Mouse (Mus musculus) retina, adult 2 months (tissue): ENCODE measurements around the gene Otx2.

Experiments
- DNase-seq: peaks from one replicate; pipeline ENCODE4 v3.0.0-alpha.2; 2012; ENCODE audit warnings: low read depth, low spot score

The Otx2 gene

DNA sequence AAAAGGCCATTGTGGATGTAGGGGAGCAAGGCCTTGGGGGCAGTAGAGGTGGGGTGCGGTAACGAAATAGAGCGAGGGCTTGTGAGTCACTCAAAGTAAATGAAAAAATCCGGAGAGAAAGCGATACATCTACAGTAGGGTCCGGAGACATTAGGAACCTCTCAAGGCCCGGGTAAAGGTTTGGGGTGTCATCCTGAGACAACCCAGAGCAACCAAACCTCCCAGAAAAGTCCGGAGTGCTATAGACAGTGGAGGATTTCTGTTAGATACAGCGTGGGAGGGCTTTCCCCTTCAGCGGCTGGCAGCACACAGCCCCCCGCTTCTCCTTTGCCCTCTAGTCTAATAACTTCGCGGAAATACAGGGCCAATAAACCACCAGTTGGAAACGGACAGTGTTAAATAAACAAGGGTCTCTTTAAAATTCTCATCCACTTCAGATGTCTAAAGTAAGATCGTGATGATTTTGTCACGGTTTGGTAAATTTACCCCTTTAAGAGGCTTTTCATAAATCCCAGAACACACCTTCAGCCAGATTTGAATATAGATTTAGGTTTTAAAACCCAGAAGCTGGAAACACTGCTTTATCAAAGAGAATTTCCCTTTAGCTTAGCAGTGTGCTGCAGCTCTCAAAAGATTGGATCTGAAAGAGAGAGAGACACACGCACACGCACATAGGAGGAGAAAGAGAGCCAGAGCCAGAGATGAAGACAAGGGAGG lies 3.9 kb downstream of the Otx2 start:
- no peak for DNase-seq

DNA sequence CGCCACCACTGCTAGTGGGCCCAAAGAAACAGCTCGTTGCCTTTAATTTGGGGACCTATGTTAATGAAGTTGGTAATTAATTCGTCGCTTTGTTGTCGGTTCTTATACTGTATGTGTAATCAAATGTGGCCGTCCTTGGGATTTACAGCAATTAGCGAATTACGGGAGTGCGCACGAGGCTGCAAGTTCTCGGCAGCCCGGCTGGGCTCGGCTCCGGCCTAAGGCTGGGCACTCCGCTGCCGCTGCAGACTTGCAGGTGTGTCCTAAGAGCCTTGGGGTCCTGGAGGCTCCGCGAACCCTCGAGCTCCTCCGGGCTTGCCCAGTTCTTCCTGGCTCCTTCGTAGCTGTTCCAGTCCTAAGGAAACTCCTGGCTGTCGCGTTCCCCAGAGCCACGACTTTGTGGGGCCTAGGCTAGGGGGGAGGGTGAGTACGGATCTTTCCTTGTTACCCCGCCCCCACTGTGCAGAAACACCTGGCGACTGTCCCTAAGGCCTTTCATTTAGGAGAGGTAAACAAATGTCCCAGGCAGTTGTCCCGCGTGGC lies 4.8 kb downstream of the Otx2 start:
- no peak for DNase-seq

DNA sequence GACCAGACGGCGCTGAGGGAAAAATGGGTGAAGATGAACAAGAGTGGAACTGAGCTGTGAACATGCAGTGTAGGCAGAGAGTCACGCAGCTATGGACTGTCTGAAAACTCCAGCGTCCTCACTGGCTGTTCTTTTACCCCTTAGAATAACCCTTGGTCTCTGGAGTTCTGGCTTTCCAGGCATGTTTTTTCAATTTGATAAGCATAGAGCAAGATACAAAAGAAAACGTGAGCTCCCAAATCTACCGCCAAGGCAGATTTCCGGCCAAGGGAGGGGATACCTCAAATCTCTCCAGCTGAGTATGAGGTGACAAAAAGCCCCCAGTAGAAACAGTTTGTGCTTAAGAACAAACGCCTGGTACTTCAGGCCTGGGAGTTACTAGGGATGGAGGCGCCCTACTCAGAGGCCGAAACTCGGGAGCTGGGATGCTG lies 5.6 kb downstream of the Otx2 start:
- DNase-seq = no peak

DNA sequence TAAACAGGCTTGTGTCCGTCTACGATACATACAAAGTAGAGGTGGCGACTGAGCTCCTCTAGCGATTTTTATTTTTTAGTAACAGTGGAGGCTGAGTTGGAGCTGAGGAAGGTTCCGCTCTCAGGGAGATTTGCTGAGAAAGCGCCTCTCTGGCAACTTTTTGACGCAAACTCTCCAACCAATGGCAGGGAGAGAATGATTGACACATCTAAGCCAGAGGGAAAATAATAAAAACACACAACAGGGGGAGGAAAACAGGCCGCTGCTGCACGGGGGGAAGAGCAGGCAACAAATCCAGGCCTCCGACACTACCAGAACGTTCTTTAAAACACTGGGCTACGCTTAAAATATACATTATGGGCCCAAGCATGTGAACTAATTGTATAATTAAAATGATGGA lies 6.2 kb downstream of the Otx2 start:
- DNase-seq = no peak

DNA sequence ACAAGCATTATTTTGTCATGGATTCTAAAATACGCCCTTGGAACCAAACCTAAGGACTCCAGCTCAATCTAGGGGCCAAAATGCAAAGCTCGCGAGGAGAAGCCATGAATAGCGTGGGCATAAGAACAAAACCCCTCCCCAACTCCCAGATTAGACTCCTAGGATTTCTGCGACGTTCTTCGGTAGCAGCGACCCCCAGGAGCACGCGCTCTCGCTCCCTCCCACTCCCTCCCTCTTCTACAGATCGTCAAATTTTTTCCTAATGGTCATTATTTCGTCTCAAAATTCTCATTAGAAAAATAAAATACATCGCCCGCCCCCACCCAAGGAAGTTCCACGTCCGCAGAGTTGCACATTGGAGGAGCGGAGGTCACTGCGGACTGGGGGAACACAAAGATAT lies 6.8 kb downstream of the Otx2 start:
- no peak for DNase-seq

DNA sequence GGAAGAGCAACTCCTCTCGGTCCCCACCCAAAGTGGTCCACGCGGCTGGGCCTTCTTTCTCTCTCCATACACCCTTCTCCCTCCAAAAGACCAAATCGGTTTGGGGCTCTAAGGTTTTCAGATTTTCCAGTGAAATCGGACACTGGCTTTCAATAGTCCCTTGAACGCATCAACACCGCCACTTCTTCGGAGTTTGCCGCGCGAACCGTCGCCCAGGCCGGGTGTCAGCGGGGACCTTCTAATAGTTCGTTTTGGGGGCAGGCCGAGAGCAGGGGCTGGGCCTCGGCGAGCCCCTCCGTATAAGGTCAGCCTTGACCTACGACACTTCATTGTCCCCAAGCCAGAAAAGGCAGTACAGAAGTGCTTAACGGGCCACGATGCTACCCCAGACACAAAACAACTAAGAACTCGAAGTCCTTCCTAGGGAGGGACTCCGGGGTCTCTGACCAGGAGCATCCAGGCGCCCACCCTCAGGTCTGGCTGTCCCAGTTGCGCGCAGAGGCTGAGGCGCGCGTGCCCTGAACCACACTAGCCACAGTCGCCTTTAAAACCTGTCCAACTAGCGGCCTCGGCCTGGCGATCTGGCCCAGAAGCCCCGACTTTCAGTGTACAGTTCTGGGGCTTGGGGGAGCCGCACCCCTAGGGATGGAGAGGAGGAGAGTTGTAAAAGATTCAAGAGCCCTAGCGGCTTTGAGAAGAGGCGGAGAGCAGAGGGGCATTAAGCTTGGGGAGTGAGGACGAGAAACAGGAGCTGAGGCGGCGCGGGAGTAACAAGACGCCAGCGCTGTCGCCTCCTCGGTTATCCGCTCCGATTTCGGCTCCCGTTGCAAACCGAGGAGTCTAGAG lies 7.6 kb downstream of the Otx2 start:
- no peak for DNase-seq

DNA sequence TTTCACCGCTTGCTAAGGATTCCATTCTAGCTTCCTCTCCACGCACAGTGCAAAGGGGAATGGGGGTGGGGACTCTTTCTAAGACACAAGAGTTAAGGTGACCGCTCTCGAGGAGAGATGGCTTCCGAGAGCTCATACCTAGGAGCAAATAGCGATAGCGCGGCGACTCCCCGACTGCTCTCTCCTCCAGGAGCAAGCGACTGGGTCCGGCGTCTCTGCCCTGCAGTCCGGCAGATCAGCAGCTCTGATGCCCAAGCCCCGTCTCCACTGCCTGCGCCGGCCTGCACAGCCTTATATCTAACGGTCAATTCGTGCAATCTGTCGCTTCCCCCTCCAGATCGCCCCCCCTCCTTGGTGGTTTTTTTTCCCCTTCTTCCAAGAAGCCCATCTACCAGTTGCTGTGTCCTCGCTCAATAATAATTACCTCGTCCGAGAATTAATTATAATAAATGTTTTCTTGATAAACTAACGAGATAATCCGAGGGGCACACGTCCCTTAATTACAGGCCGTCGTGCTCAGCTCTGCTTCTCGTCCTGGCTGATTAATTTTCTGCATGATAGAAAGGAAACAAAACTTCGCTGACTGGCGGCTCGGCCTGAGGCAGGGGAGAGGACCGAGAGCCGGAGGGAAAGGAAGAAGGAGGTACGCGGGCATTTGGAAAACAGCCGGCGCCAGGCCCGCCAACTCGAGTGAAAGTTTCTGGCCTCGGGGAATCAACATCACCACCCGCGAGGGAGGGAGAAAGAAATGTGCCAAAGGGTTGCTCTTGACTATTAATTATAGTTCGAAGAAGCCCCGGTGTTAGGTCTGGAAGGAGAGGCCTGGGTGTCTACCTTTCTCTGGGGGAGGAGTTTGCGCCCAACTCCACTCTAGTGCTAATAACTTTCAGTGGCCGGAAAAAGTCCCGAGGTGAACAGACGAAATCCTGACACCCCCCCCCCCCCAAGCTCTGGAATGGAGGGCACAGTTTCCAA lies 8.5 kb downstream of the Otx2 start:
- DNase-seq = no peak

DNA sequence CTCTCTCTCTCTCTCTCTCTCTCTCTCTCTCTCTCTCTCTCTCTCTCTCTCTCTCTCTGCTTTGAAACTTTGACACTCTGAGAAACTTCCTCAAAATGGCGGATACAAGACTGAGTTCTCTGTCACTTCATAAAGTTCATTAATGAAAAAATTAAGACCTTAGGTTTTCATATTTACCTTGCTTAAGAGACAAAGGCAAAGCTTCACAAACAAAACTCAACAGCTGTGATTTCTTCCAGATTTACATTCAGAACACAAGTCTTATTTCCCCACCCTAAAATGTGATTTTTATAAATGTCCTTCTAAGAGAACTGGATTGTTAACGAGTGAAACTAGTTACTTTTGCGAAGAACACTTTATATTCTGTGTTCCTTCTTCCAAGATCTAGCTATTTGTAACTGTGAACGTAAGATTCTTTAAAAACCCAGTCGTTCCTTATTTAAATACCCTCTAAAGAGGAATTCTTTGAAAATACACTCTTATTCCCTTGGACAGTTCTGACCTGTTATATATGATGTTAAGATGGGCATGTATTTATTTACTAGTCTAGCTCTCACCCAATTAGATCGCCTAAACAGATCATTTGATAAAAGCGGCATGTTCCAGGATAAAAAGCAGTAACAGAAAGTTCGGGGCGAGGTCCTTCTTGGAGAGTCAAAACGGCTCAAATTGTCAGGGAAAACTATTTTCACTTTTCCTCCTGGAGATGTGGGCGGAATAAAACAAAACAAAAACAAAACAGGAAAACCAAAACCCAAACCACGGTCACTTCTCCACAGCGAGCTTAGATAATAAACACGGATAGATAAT lies 9.4 kb downstream of the Otx2 start:
- DNase-seq = no peak

DNA sequence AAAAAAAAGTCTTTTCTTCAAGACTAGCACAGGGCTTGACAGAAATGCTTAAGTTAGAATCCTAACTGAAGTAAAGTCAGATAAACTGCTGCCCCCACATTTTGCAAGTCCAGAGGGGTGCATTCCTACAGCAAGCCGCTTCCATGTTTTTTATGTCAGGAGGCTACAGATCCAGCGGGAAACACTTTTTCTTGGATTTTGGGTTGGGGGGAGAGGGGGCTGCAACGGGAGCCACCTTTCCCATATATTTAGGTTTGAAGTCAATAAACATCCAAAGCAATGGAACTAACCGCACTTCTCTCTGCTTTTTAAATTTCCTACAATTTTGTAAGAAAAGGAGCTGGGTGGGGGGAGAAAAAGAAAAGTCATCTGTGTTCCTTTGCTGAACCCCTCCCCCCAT lies 10.1 kb downstream of the Otx2 start:
- DNase-seq = no peak

DNA sequence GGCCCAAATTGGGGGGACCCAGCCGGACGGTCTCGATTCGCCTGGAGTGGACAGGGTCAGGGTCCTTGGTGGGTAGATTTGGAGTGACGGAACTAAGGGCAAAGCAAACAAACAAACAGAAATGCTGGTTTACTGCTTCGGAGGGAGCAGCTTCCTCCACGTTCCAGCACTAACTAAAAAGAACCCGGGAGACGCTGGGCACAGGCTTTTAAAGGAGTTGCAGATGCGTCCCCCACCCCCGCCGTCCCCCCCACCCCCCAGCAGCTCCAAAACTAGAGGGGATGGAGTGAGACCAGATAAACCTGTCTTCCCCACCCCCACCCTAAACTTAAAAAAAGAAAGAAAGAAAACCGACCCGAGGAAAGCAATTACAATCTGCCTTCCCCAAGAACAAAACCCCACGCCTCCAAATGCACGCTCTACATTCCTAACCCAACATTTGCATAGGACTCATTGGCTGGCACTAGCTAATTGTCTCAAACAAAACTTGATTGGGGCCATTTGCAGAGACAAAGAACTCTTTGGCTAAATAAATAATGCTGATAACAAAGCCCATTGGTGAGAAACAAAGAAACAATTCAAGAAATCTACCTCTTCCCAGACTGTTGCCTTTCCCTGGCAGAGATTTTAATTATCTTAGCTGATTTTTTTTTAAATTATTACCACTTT lies 10.9 kb downstream of the Otx2 start:
- no peak for DNase-seq

DNA sequence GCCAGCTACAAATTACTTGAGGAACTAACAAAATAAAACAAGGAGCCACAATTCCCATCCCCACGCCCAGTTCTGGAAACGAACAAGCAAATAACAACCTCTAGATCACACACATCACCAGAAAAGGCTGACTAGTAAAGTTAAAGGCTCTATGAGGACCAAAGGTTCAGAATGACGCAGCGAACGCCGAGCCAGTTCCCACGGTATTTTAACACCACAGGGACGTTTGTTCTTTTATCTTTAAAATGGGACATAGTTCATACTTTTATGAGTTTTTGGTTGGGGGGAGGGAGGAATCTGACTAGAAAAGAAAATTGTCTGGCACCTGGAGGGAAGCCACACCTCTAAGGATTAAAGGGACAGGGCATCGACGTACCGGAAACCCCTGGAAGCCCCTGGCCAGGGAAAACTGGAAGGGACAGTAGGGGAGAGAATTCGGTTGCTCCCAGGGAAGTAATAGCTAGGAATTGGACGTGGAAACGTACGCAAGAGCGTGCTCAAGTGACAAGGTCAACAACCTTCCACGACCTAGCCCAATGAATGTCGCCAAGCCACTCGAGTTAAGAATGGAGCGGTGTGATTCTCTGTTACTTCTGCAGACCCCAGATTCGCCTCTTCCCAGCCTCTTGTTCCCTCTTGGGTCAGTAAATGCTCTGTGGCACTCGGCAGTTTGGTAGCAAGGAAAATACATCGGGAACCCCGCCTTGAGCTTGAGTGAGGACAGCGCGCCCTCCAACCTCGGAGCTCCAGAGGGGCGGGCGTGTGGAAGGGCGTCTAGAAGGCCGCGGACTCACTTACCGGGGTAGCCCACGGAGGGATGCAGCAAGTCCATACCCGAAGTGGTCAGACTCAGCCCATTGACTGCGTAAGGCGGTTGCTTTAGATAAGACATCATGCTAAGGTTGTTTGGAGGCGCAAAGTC lies 11.7 kb downstream of the Otx2 start:
- DNase-seq = no peak

DNA sequence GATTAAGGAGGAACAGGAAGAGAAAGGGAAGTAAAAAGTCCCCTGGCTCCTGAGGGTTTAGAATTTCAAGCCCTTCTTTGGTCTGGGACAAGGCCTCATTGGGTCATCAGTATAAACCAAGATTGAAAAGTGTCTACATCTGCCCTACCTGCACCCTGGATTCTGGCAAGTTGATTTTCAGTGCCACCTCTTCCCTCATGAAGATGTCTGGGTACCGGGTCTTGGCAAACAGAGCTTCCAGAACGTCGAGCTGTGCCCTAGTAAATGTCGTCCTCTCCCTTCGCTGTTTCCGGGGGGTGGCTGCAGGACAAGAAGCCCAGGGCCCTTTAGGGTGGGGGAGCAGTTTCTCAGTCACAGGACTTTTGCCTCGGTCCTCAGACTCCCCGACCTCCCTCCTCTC lies 12.5 kb downstream of the Otx2 start:
- DNase-seq = no peak

DNA sequence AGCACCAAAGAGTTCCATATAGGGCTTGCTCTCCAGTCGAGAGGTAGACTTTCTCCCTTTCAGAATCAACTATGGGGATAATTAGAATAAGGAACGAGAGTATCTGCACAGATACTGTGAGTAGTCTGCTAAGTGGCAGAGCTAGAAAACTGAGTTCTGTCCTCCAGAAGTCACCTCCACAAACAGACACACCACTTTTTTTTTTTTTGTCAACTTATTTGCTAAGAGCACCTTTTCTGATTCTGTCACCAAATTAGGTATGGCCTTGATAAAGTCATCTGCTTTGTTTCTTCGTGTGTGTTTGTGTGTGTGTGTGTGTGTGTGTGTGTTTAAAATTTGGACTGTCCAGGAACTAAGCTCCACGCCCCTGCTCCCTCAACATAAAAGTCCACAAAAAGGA lies 13.0 kb downstream of the Otx2 start:
- DNase-seq = no peak

DNA sequence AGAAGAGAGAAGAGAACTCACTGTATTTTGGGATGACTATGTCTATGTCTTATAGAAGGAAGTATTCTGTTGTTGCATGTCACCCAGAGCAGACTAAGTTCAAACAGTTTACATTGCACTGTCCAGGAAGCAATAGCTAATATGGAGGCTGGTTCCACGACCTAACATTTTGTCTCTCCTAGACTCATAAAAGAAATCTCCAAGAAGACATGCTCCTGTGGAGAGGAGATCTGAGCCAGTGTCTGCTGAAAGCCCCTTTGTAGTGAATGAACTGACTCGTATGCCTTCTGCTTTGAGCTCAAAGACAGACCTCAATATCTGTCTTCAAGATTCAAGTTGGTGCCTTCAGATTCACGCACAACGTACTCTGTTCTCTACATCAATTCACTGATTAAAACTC lies 14.0 kb downstream of the Otx2 start:
- DNase-seq = no peak

DNA sequence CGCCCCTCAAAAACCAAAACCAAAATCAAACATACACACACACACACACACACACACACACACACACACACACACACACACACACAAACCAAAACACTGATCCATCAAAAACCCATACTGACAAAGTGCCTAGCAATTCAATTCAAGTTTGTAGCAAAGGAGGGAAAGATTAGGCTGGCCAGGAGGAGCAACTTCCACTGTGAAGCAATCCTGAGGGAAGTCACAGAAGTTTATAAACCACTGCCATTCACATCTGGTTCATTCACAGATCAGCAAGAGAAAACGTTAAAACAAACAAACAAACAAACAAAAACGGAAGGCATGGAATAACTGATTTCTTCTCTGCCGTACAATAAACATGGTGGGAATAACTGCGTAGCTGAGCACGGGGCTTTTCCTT lies 16.4 kb downstream of the Otx2 start:
- no peak for DNase-seq

DNA sequence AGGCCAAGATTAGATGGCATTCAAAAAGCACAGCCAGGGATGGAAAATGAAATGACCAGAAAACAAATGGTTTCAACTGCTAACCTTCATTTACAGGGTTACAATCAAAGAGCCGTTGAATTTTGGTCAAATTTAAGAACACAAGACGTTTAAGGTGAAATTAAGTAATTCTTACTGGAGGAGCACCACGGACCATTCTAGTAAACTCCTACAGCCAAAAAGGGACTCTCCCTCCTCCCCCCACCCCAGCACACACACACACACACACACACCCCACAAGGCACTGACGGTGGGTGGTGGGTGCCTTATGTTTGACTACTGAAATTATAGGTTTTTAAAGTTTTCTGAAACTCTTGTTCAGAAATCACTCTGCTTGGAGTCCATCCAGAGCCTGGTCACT lies 16.9 kb downstream of the Otx2 start:
- DNase-seq = no peak

DNA sequence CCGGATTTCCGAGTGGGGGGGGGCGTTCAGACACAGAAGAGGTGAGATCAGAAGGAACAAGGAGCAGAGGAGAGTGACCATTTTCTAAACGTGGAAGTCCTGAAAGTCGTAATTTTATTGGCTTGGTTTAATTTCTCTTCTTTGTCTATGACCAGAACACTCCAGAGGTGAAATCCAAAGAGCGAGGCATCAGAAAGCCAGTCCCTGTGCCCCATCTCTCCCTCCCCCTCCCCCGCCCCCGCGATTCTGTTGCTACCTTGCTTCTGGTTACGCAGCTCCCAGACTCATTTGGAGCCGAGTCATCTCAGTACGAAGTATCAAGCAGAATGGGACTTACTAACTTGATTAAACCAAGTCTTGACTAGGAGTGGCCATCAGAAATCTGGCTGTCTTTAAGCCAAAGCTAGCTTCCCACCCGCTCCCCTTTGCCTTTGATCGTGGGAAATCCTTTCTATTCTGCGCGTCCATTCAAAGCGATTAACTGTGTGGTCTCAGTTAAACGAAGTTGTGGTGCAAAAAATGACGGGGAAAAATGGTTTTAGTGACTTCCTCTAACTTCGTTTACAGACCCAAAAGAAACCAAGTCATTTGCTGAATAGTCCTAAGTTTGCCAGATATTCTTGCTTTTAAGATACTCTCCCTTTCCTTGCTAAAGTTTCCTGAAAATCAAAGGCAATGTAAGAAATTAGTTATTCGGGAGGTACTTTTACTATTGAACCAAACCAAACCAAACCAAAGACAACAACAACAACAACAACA lies 17.6 kb downstream of the Otx2 start:
- DNase-seq = no peak

DNA sequence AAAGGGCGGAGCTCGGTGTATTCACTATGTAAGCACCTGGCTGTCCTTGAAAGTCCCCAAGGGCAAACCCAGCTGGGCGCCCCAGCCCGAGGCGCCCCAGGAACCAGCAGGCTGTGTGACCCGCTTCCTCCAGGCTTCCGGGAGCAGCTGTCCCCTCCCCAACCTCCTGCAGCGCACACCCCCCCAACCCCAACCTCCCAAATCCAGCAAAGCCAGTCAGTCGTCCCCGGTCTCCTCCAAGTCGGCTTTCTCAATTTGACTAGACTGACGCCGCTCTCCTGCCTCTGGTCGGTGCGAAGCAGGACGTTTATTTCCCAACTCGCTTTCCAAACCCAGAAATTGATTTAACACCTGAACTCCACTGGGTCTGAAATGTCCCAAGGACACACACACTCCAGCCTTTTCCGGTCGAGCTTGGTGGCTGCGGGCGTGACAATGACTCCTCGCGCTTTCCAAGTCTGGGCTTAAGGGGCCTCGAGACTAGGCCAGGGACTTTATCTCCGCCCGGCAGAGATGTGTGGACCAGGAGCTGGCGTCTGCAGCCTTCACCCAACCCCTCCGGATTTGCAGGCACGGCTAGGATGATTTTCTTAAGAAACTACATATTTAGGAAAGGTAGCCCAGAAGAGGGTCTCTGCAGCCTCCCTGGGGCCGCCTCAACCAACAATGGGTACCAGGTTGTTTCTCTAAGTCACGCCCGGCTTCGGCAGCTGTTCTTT lies 18.4 kb downstream of the Otx2 start:
- no peak for DNase-seq
